25 mouse cellular contexts compared by ENCODE assay signal in the genomic region with DNA sequence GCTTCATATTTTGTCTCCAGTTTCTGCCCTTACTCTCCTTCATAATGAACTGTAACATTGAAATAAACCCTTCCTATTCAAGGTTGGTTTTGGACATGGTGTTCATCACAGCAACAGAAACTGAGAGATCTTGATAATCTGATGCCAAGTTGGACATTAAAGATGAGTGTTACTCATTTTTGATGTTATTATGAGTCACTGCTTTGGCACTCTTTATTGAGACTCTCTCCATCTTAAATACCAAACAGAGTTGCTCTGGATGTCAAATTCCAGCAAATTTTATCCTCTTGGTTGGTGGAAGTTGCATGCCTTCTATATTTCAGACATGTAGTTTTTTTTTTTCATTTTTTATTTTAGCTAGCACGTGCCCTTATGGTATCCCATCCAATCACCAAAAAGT.
"Had no signal": no experiment of that assay in that cellular context is flagged by ENCODE, and none has a peak within 500 bp of the region (broad histone marks: within the 10 kb centered on the region; RNA-seq: fewer than 3 reads in every experiment).

No protein-coding gene starts in this region.

- ATAC-seq: hindbrain, postnatal 0 days; intestine, embryonic 16.5 days; liver, embryonic 12.5 days had no signal

- H3K9me3 ChIP-seq: heart, embryonic 13.5 days; heart, embryonic 15.5 days; hindbrain, embryonic 13.5 days; hindbrain, embryonic 15.5 days; kidney, embryonic 15.5 days; limb, embryonic 13.5 days; limb, embryonic 15.5 days; liver, embryonic 12.5 days had no signal

- H3K9ac ChIP-seq: heart, embryonic 13.5 days; heart, embryonic 15.5 days; hindbrain, embryonic 13.5 days; hindbrain, embryonic 15.5 days; kidney, embryonic 15.5 days; limb, embryonic 13.5 days; limb, embryonic 15.5 days; liver, embryonic 12.5 days had no signal

- H3K36me3 ChIP-seq: heart, embryonic 13.5 days; heart, embryonic 15.5 days; hindbrain, embryonic 13.5 days; hindbrain, embryonic 15.5 days; kidney, embryonic 15.5 days; limb, embryonic 13.5 days; limb, embryonic 15.5 days; liver, embryonic 12.5 days had no signal

- DNase-seq: gastrocnemius, postnatal 14 days; gastrocnemius, postnatal 36 days; heart, adult 11 months; heart, adult 2 months; heart, postnatal 14 days; heart, postnatal 36 days; kidney, adult 11 months; kidney, adult 2 months; kidney, adult 9 months; kidney, postnatal 14 days; kidney, postnatal 36 days had no signal

- H3K27me3 ChIP-seq: heart, embryonic 13.5 days; heart, embryonic 15.5 days; hindbrain, embryonic 13.5 days; hindbrain, embryonic 15.5 days; kidney, embryonic 15.5 days; limb, embryonic 13.5 days; limb, embryonic 15.5 days; liver, embryonic 12.5 days had no signal

- H3K4me3 ChIP-seq: heart, adult 2 months; heart, embryonic 13.5 days; heart, embryonic 15.5 days; hindbrain, embryonic 13.5 days; hindbrain, embryonic 15.5 days; kidney, embryonic 15.5 days; layer of hippocampus, adult 2 months; left cerebral cortex, adult 2 months; limb, embryonic 13.5 days; limb, embryonic 15.5 days; liver, embryonic 12.5 days had no signal

- H3K4me1 ChIP-seq: heart, embryonic 13.5 days; heart, embryonic 15.5 days; hindbrain, embryonic 13.5 days; hindbrain, embryonic 15.5 days; kidney, embryonic 15.5 days; limb, embryonic 13.5 days; liver, embryonic 12.5 days had no signal

- H3K4me2 ChIP-seq: heart, embryonic 11.5 days; heart, embryonic 13.5 days; heart, embryonic 15.5 days; hindbrain, embryonic 13.5 days; hindbrain, embryonic 15.5 days; kidney, embryonic 15.5 days; limb, embryonic 13.5 days; limb, embryonic 15.5 days; liver, embryonic 12.5 days had no signal

- H3K27ac ChIP-seq: heart, adult 2 months; heart, embryonic 13.5 days; heart, embryonic 15.5 days; hindbrain, embryonic 13.5 days; hindbrain, embryonic 15.5 days; hindbrain, postnatal 0 days; kidney, embryonic 15.5 days; kidney, postnatal 0 days; layer of hippocampus, adult 2 months; left cerebral cortex, adult 2 months; limb, embryonic 15.5 days; liver, embryonic 12.5 days had no signal
